Mouse (Mus musculus): ENCODE results near the gene Vmn1r124.
"Not testable (repeated sequence)": the region's sequence is repeated elsewhere in the genome, so short reads cannot be mapped to it uniquely, and the experiment has no call there.

The Vmn1r124 gene

GRCm38 (mm10) chr7:21260517-21260916 lies at the start of gene Vmn1r124:
Gene Vmn1r124 (minus strand): TSS chr7:21260617.
- DNase-seq (ENCODE audit: low read depth): not testable (repeated sequence)

GRCm38 (mm10) chr7:21301367-21301766 lies 41.0 kb upstream of the Vmn1r124 start, which contains the start of gene Vmn1r126:
Gene Vmn1r126 (minus strand): TSS chr7:21301467.
- not testable (repeated sequence) for DNase-seq (ENCODE audit: low read depth)

- not testable (repeated sequence) for DNase-seq (ENCODE audit: low read depth)
Observed at GRCm38 (mm10) chr7:21271879-21272278, 11.5 kb upstream of the Vmn1r124 start, which contains the start of gene Vmn1r125. Gene Vmn1r125 (plus strand): TSS chr7:21272179.

Data from naive thymus-derived CD4-positive, alpha-beta T cell, adult 2 months (primary cell).